In genomic region chr4:82479394-82479793, GRCm38 (mm10) we compare ENCODE assay signal across 18 mouse cellular contexts.
DNase-seq lines count a peak whose midpoint lies in the region; ATAC-seq and TF ChIP-seq lines count a peak whose summit lies in the region.
"Had no signal": no experiment of that assay in that cellular context is flagged by ENCODE, and none has a peak within 500 bp of the region (broad histone marks: within the 10 kb centered on the region; RNA-seq: fewer than 3 reads in every experiment).

No protein-coding gene starts in this region.

- peaks cover 33% of the 10 kb centered on the region for H3K4me1 ChIP-seq in heart, postnatal 0 days (ENCODE audit: control insufficient read depth, insufficient read depth)
- peaks cover 19% of the 10 kb centered on the region for H3K4me1 ChIP-seq in liver, adult 2 months (ENCODE audit: control insufficient read depth, insufficient read depth, low read length)
- H3K4me1 ChIP-seq in liver, embryonic 11.5 days (replicated peaks; ENCODE audit: control insufficient read depth, insufficient read depth, low read length) = peaks cover 3% of the 10 kb centered on the region; the same call in 1 of the 2 replicates
- no peaks in the 10 kb centered on the region for H3K4me1 ChIP-seq in CH12.LX (ENCODE audit: control insufficient read depth in 1 of 2, insufficient read depth in 2 of 2)
- H3K4me1 ChIP-seq: megakaryocyte, embryonic 14.5 days had no signal

- no peak overlapping the region for H3K9ac ChIP-seq in heart, postnatal 0 days (replicated peaks; ENCODE audit: low read depth, low read length)
- H3K9ac ChIP-seq in liver, adult 2 months (ENCODE audit: low read depth, low read length) = no peak overlapping the region
- no peak overlapping the region for H3K9ac ChIP-seq in liver, embryonic 11.5 days (ENCODE audit: low read depth, low read length)
- H3K9ac ChIP-seq in CH12.LX (ENCODE audit: insufficient read depth, low read depth) = no peak overlapping the region
- H3K9ac ChIP-seq: forebrain, embryonic 12.5 days had no signal

- peak; percentile 22; the same call in 1 of the 2 replicates for TF ChIP-seq CTCF in heart, postnatal 0 days (IDR thresholded peaks at IDR 0.05; ENCODE audit: low read depth)
- 0 out of 2 replicates have a peak, but pooled peaks have one; percentile 23 for TF ChIP-seq CTCF in liver, adult 2 months (IDR thresholded peaks at IDR 0.05; ENCODE audit: low read depth, low read length)
- TF ChIP-seq CTCF in CH12.LX (conservative IDR thresholded peaks at IDR 0.05 in 1 of 2, IDR thresholded peaks at IDR 0.05 in 1 of 2; ENCODE audit: low read depth in 2 of 2, low read length in 2 of 2) (peak in 1 of 2 experiments; percentile 36; a peak in 2 of 4 replicates), Patski (IDR thresholded peaks at IDR 0.05) (peak; percentile 5)

- intact Hi-C loops in heart, postnatal 14 days (cut with DNase I) = no loop called here

- no peak overlapping the region for H3K4me3 ChIP-seq in heart, postnatal 0 days (ENCODE audit: low read depth, low read length)
- no peak overlapping the region for H3K4me3 ChIP-seq in liver, adult 2 months (ENCODE audit: insufficient read depth, low read depth, low read length)
- no peak overlapping the region for H3K4me3 ChIP-seq in liver, embryonic 11.5 days (ENCODE audit: low read depth, low read length)
- no peak overlapping the region for H3K4me3 ChIP-seq in CH12.LX (replicated peaks in 1 of 3; ENCODE audit: low read depth in 2 of 3, low read length in 2 of 3, poor library complexity in 1 of 3)
- H3K4me3 ChIP-seq: forebrain, embryonic 12.5 days; megakaryocyte, embryonic 14.5 days had no signal

- TF ChIP-seq RAD21 in CH12.LX (IDR thresholded peaks at IDR 0.05; ENCODE audit: low read depth, low read length) = no peak

- H3K27me3 ChIP-seq in heart, postnatal 0 days (ENCODE audit: control insufficient read depth, insufficient read depth, low read length) = no peaks in the 10 kb centered on the region
- no peaks in the 10 kb centered on the region for H3K27me3 ChIP-seq in liver, adult 2 months (ENCODE audit: control insufficient read depth, insufficient read depth, low read length)
- no peaks in the 10 kb centered on the region for H3K27me3 ChIP-seq in liver, embryonic 11.5 days (replicated peaks; ENCODE audit: control insufficient read depth, insufficient read depth, low read length)
- H3K27me3 ChIP-seq in CH12.LX (replicated peaks) (no peaks in the 10 kb centered on the region), Patski (no peaks in the 10 kb centered on the region)
- H3K27me3 ChIP-seq: forebrain, embryonic 12.5 days; megakaryocyte, embryonic 14.5 days had no signal

- no peak for TF ChIP-seq EP300 in heart, postnatal 0 days (IDR thresholded peaks at IDR 0.05; ENCODE audit: low read depth)
- TF ChIP-seq EP300 in CH12.LX (IDR thresholded peaks at IDR 0.05; ENCODE audit: low read length) = no peak

- dilution Hi-C loops in CH12.LX (cut with MboI; ENCODE audit: extremely low pct_ligation_motif_present, extremely low pct_unique_long_range_greater_than_20kb, low sequenced_read_pairs) = no loop called here

- in situ Hi-C loops in CH12.LX (cut with MboI; ENCODE audit: low pct_ligation_motif_present, low pct_unique_long_range_greater_than_20kb, low sequenced_read_pairs) (no loop called here), Patski (cut with MboI; ENCODE audit: low pct_unique_long_range_greater_than_20kb) (no loop called here)

- H3K4me2 ChIP-seq in heart, postnatal 0 days (ENCODE audit: low read depth, low read length) = no peak overlapping the region
- no peak overlapping the region for H3K4me2 ChIP-seq in liver, embryonic 11.5 days
- no peak overlapping the region for H3K4me2 ChIP-seq in CH12.LX (ENCODE audit: insufficient read depth, low read depth, poor library complexity, severe bottlenecking)
- H3K4me2 ChIP-seq: forebrain, embryonic 12.5 days had no signal

- no peak for TF ChIP-seq POLR2A in liver, adult 2 months (IDR thresholded peaks at IDR 0.05; ENCODE audit: extremely low read depth, insufficient read depth, low read length)
- TF ChIP-seq POLR2A in CH12.LX (IDR thresholded peaks at IDR 0.05; ENCODE audit: low read depth, low read length) = no peak

- H3K27ac ChIP-seq in heart, postnatal 0 days (ENCODE audit: low read depth) = no peak overlapping the region
- no peak overlapping the region for H3K27ac ChIP-seq in liver, adult 2 months (replicated peaks; ENCODE audit: insufficient read depth, low read depth, low read length)
- no peak overlapping the region for H3K27ac ChIP-seq in liver, embryonic 11.5 days (ENCODE audit: low read depth, low read length)
- H3K27ac ChIP-seq in CH12.LX (ENCODE audit: insufficient read depth, low read depth) = no peak overlapping the region
- H3K27ac ChIP-seq: forebrain, embryonic 12.5 days had no signal

- 63% methylated on average over 4 of the region's 4 CpGs for WGBS in heart, postnatal 0 days
- 62% methylated on average over 4 of the region's 4 CpGs for WGBS in liver, adult 2 months
- WGBS in liver, embryonic 11.5 days = 58% methylated on average over 4 of the region's 4 CpGs

- no peak for ATAC-seq in heart, postnatal 0 days (ENCODE audit: insufficient read depth, low read depth)
- no peak for ATAC-seq in liver, embryonic 11.5 days (replicated peaks; ENCODE audit: low FRiP score)
- no peak for ATAC-seq in Patski
- no peak for ATAC-seq in granulocyte monocyte progenitor cell, adult 5-6 weeks (replicated peaks; ENCODE audit: poor library complexity, severe bottlenecking)
- ATAC-seq: inflammation-experienced regulatory T-cells, adult 6 months; midbrain, embryonic 16.5 days had no signal

- CTCF ChIA-PET in Patski (lab: Charles Lee) = no interaction called here

- H3K9me3 ChIP-seq in heart, postnatal 0 days (replicated peaks; ENCODE audit: control insufficient read depth, low read length) = no peaks in the 10 kb centered on the region
- no peaks in the 10 kb centered on the region for H3K9me3 ChIP-seq in liver, embryonic 11.5 days (ENCODE audit: control insufficient read depth, low read length)
- H3K9me3 ChIP-seq in CH12.LX (replicated peaks; ENCODE audit: low read length) = no peaks in the 10 kb centered on the region
- H3K9me3 ChIP-seq: forebrain, embryonic 12.5 days; megakaryocyte, embryonic 14.5 days had no signal

- no peak for DNase-seq in heart, postnatal 0 days (ENCODE audit: low spot score)
- DNase-seq in heart, postnatal 14 days = no peak
- DNase-seq in liver, adult 2 months (ENCODE audit: extremely low read depth, low read depth, low spot score) = no peak
- DNase-seq in liver, embryonic 11.5 days (ENCODE audit: low spot score) = no peak
- peak; percentile 10 for DNase-seq in CH12.LX (ENCODE audit: extremely low read depth)
- DNase-seq in Patski (ENCODE audit: low read depth, low spot score) = no peak
- no peak for DNase-seq in cerebellum, postnatal 25 days
- DNase-seq: adrenal gland, postnatal 36 days; cerebellum, postnatal 10 days; kidney, postnatal 14 days; layer of hippocampus, adult 9-11 months; lung, postnatal 10 days; right cerebral cortex, adult 18-20 months had no signal

- POLR2A ChIA-PET in Patski (lab: Charles Lee) = no interaction called here

- H3K79me2 ChIP-seq in liver, adult 2 months (ENCODE audit: control insufficient read depth, insufficient read depth, low read length) = peaks cover 37% of the 10 kb centered on the region; the same call in 1 of the 2 replicates
- H3K79me2 ChIP-seq in CH12.LX (replicated peaks; ENCODE audit: control insufficient read depth, extremely low read depth, insufficient read depth, poor library complexity, severe bottlenecking) = no peaks in the 10 kb centered on the region

- peaks cover 8% of the 10 kb centered on the region; the same call in 1 of the 2 replicates for H3K36me3 ChIP-seq in heart, postnatal 0 days (replicated peaks; ENCODE audit: control insufficient read depth, insufficient read depth, low read length)
- peaks cover 5% of the 10 kb centered on the region; the same call in 1 of the 2 replicates for H3K36me3 ChIP-seq in liver, adult 2 months (ENCODE audit: control insufficient read depth, insufficient read depth, low read length)
- no peaks in the 10 kb centered on the region for H3K36me3 ChIP-seq in liver, embryonic 11.5 days (ENCODE audit: control insufficient read depth, insufficient read depth, low read length)
- H3K36me3 ChIP-seq in CH12.LX (replicated peaks in 1 of 2; ENCODE audit: control insufficient read depth in 1 of 2, insufficient read depth in 1 of 2, low read length in 1 of 2) = no peaks in the 10 kb centered on the region

TF ChIP-seq in CH12.LX, 34 proteins besides CTCF, POLR2A, EP300 and RAD21:
- no peak for TF ChIP-seq NELFE (IDR thresholded peaks at IDR 0.05; ENCODE audit: low read depth, low read length)
- TF ChIP-seq KAT2A (IDR thresholded peaks at IDR 0.05; ENCODE audit: insufficient replicate concordance, low read length) = no peak
